Mouse (Mus musculus) olfactory bulb, adult 2 months (tissue): ENCODE results near the gene Thrsp.

Experiments used
- CTCF ChIP-seq: fragments of 200-500 bp; IDR thresholded peaks from 2 replicates; pipeline ENCODE4 v1.5.1; 2012; ENCODE audit warnings: low read depth, mild to moderate bottlenecking, low read length, moderate library complexity; ENCODE audit not compliant: insufficient read depth
- POLR2A ChIP-seq: fragments of 200-500 bp; IDR thresholded peaks from 2 replicates; pipeline ENCODE4 v1.6.1; 2012; ENCODE audit warnings: mild to moderate bottlenecking, low read depth, low read length, moderate library complexity; ENCODE audit not compliant: insufficient read depth

GRCm38 (mm10) chr7:97365887-97366286 lies 51.6 kb downstream of the Thrsp start:
- TF ChIP-seq CTCF (no peak), POLR2A (no peak)
